Mouse (Mus musculus): ENCODE data around the gene Pdzd9. TPM values are rescaled to one million over a fixed set of nuclear protein-coding genes. Genes with fewer than 3 reads are reported as not detected.
"Not testable (repeated sequence)": the region's sequence is repeated elsewhere in the genome, so short reads cannot be mapped to it uniquely, and the experiment has no call there.

Gene Pdzd9
- polyA plus RNA-seq (2012; fragmentation: generic; extraction: Trizol), result 0.11 TPM
- long read RNA-seq, experiment 1, result 0 reads
- long read RNA-seq, experiment 2, result 0 reads

DNA sequence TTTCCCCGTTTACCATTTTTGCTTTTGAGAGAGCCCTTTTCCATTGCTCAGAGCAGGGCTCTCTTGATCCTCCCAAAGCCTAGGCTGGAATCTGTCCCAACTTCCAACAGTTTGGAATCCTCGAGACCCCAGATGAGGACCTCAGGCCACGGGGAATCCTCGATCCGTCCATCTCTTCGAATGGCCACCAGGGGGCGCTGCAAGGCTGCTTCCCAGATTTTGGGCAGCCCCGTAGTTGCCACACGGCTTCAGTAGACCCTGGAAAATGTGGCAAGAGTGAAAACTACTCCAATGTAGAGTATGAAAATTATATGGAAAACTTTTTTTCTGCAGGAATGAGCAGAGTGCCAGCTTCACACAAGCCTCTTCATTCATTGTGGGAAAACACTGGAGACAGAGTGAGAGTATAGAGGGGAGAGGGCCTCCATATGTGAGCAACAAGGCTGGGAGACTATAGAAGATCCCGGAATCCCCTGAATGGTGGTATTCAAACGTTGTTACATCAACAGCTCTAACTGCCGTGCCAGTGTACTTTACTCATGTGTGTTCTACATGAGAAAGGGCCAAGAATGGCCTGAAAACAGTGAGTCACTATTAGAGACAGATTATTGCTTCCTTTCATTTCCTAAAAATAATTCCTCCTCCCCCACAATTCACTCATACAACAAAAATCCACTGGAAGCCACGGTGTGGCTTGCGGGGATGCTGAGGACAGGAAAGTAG is at the start of gene Pdzd9:
Pdzd9 (minus strand) TSS at position 191 of the 723 bp plus-strand sequence.
- H3K27me3 ChIP-seq (ENCODE audit: control insufficient read depth, insufficient read depth, insufficient read length), result no peaks in the 10 kb centered on the region
- H3K36me3 ChIP-seq (ENCODE audit: control insufficient read depth, insufficient read depth), result no peaks in the 10 kb centered on the region
- H3K79me3 ChIP-seq (ENCODE audit: low read depth), result no peaks in the 10 kb centered on the region
- no peak within 1 kb of the TSS for H3ac ChIP-seq (ENCODE audit: control insufficient read depth, insufficient read length, low read depth)
- no peaks in the 10 kb centered on the region for H3K79me2 ChIP-seq (ENCODE audit: control insufficient read depth, insufficient read depth)
- H3K4me3 ChIP-seq (ENCODE audit: insufficient read depth, poor library complexity, severe bottlenecking), result no peak within 1 kb of the TSS
- TF ChIP-seq CTCF (IDR thresholded peaks at IDR 0.05; ENCODE audit: control insufficient read depth, insufficient read depth, insufficient read length), result peak; percentile 79
- no peak for TF ChIP-seq USF1 (IDR thresholded peaks at IDR 0.05; ENCODE audit: low read depth)

- H3ac ChIP-seq (ENCODE audit: control insufficient read depth, insufficient read length, low read depth), result no peak overlapping the region
- H3K4me3 ChIP-seq (ENCODE audit: insufficient read depth, poor library complexity, severe bottlenecking), result no peak overlapping the region
- TF ChIP-seq MAX (IDR thresholded peaks at IDR 0.05) (no peak), MYOD1 (IDR thresholded peaks at IDR 0.05; ENCODE audit: control insufficient read depth, insufficient read length, low read depth) (no peak), CEBPB (IDR thresholded peaks at IDR 0.05; ENCODE audit: low read depth) (no peak), FOSL1 (IDR thresholded peaks at IDR 0.05; ENCODE audit: insufficient read depth, low read length, poor library complexity, severe bottlenecking) (no peak), MYOG (IDR thresholded peaks at IDR 0.05; ENCODE audit: control insufficient read depth, extremely low read depth, insufficient read length) (no peak)
- H3K79me2 ChIP-seq (ENCODE audit: control insufficient read depth, insufficient read depth), result peaks cover 71% of the 10 kb centered on the region
- no peaks in the 10 kb centered on the region for H3K27me3 ChIP-seq (ENCODE audit: control insufficient read depth, insufficient read depth, insufficient read length)
- H3K36me3 ChIP-seq (ENCODE audit: control insufficient read depth, insufficient read depth), result no peaks in the 10 kb centered on the region
- peaks cover 34% of the 10 kb centered on the region for H3K79me3 ChIP-seq (ENCODE audit: low read depth)
These were observed 47.1 kb upstream of the Pdzd9 start for GRCm38 (mm10) chr7:120717261-120717660.

DNA sequence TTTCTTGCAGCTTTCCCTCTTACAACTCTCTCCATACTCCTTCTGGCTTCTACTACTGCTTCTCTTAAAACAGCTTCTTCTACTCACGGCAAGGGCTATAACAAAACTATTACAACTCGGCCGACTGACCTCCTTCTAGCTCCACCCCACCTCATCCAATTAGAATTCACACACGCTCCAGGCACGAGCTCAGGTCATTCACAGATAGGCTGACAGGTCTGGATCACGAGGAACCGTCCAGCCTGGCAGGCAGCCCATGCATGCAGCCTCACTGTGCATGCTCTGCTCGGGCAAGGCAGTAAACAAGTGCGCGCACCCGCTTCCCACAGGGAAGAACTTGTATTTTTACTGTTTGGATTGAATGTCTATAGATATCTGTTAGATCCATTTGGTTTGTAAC is 43.8 kb upstream of the Pdzd9 start:
- H3K4me3 ChIP-seq (ENCODE audit: insufficient read depth, poor library complexity, severe bottlenecking); H3ac ChIP-seq (ENCODE audit: control insufficient read depth, insufficient read length, low read depth); H3K27me3 ChIP-seq (ENCODE audit: control insufficient read depth, insufficient read depth, insufficient read length); H3K36me3 ChIP-seq (ENCODE audit: control insufficient read depth, insufficient read depth): not testable (repeated sequence)
- peaks cover 97% of the 10 kb centered on the region for H3K79me2 ChIP-seq (ENCODE audit: control insufficient read depth, insufficient read depth)
- peaks cover 52% of the 10 kb centered on the region for H3K79me3 ChIP-seq (ENCODE audit: low read depth)

DNA sequence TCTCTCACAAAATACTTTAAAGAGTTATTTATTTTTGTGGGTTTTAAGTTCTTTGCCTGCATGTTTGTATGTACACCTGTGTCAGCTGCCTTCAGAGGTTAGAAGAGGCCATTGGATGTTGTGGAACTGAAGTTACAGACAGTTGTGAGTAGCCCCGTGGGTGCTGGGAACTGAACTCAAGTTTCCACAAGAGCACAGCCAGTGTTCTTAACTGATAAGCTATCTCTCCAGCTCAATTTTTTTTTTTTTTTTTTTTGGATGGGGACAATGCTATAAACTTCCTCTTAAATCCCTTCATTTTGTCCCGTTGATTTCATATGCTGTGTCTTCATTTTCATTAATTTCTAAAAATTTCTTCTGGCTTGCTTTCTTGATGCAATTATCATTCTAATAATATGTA is 43.1 kb upstream of the Pdzd9 start:
- TF ChIP-seq CEBPB (IDR thresholded peaks at IDR 0.05; ENCODE audit: low read depth) (no peak), MYOD1 (IDR thresholded peaks at IDR 0.05; ENCODE audit: control insufficient read depth, insufficient read length, low read depth) (no peak), MAX (IDR thresholded peaks at IDR 0.05) (no peak), CTCF (IDR thresholded peaks at IDR 0.05; ENCODE audit: control insufficient read depth, insufficient read depth, insufficient read length) (no peak), USF1 (IDR thresholded peaks at IDR 0.05; ENCODE audit: low read depth) (no peak), FOSL1 (IDR thresholded peaks at IDR 0.05; ENCODE audit: insufficient read depth, low read length, poor library complexity, severe bottlenecking) (no peak), MYOG (IDR thresholded peaks at IDR 0.05; ENCODE audit: control insufficient read depth, extremely low read depth, insufficient read length) (no peak)
- H3K4me3 ChIP-seq (ENCODE audit: insufficient read depth, poor library complexity, severe bottlenecking), result no peak overlapping the region

GRCm38 (mm10) chr7:120712071-120712470 is 41.9 kb upstream of the Pdzd9 start:
- Histone ChIP-seq H3K4me3 (ENCODE audit: insufficient read depth, poor library complexity, severe bottlenecking) (no peak overlapping the region), H3K79me3 (ENCODE audit: low read depth) (peaks cover 48% of the 10 kb centered on the region), H3K27me3 (ENCODE audit: control insufficient read depth, insufficient read depth, insufficient read length) (no peaks in the 10 kb centered on the region), H3K79me2 (ENCODE audit: control insufficient read depth, insufficient read depth) (peaks cover 96% of the 10 kb centered on the region), H3K36me3 (ENCODE audit: control insufficient read depth, insufficient read depth) (no peaks in the 10 kb centered on the region), H3ac (ENCODE audit: control insufficient read depth, insufficient read length, low read depth) (no peak overlapping the region)
- TF ChIP-seq MYOD1 (IDR thresholded peaks at IDR 0.05; ENCODE audit: control insufficient read depth, insufficient read length, low read depth), result no peak
- TF ChIP-seq USF1 (IDR thresholded peaks at IDR 0.05; ENCODE audit: low read depth), result no peak
- no peak for TF ChIP-seq FOSL1 (IDR thresholded peaks at IDR 0.05; ENCODE audit: insufficient read depth, low read length, poor library complexity, severe bottlenecking)
- TF ChIP-seq CEBPB (IDR thresholded peaks at IDR 0.05; ENCODE audit: low read depth), result no peak
- TF ChIP-seq CTCF (IDR thresholded peaks at IDR 0.05; ENCODE audit: control insufficient read depth, insufficient read depth, insufficient read length), result no peak
- no peak for TF ChIP-seq MAX (IDR thresholded peaks at IDR 0.05)
- TF ChIP-seq MYOG (IDR thresholded peaks at IDR 0.05; ENCODE audit: control insufficient read depth, extremely low read depth, insufficient read length), result no peak

More for the DNA sequence above, 43.1 kb upstream of the Pdzd9 start:
- Histone ChIP-seq H3K27me3 (ENCODE audit: control insufficient read depth, insufficient read depth, insufficient read length) (no peaks in the 10 kb centered on the region), H3ac (ENCODE audit: control insufficient read depth, insufficient read length, low read depth) (no peak overlapping the region), H3K79me2 (ENCODE audit: control insufficient read depth, insufficient read depth) (peaks cover 96% of the 10 kb centered on the region), H3K79me3 (ENCODE audit: low read depth) (peaks cover 51% of the 10 kb centered on the region), H3K36me3 (ENCODE audit: control insufficient read depth, insufficient read depth) (no peaks in the 10 kb centered on the region)

GRCm38 (mm10) chr7:120703888-120704287 is 33.7 kb upstream of the Pdzd9 start:
- no peaks in the 10 kb centered on the region for H3K27me3 ChIP-seq (ENCODE audit: control insufficient read depth, insufficient read depth, insufficient read length)
- H3K79me2 ChIP-seq (ENCODE audit: control insufficient read depth, insufficient read depth), result peaks cover 96% of the 10 kb centered on the region
- H3K79me3 ChIP-seq (ENCODE audit: low read depth), result peaks cover 42% of the 10 kb centered on the region
- no peak overlapping the region for H3ac ChIP-seq (ENCODE audit: control insufficient read depth, insufficient read length, low read depth)
- TF ChIP-seq MYOD1 (IDR thresholded peaks at IDR 0.05; ENCODE audit: control insufficient read depth, insufficient read length, low read depth), result no peak
- TF ChIP-seq CEBPB (IDR thresholded peaks at IDR 0.05; ENCODE audit: low read depth), result no peak
- TF ChIP-seq USF1 (IDR thresholded peaks at IDR 0.05; ENCODE audit: low read depth), result no peak
- no peak for TF ChIP-seq CTCF (IDR thresholded peaks at IDR 0.05; ENCODE audit: control insufficient read depth, insufficient read depth, insufficient read length)
- no peaks in the 10 kb centered on the region for H3K36me3 ChIP-seq (ENCODE audit: control insufficient read depth, insufficient read depth)
- H3K4me3 ChIP-seq (ENCODE audit: insufficient read depth, poor library complexity, severe bottlenecking), result no peak overlapping the region
